Mouse (Mus musculus) bone marrow macrophage, adult 2 months (primary cell): ENCODE measurements around the gene Cdc42.

ENCODE experiments used
- CTCF ChIP-seq: IDR thresholded peaks from 2 replicates; pipeline ENCODE4 v1.5.1; 2012; ENCODE audit warnings: low read depth, mild to moderate bottlenecking, low read length, moderate library complexity
- POLR2A ChIP-seq: IDR thresholded peaks from 2 replicates; pipeline ENCODE4 v1.6.1; 2012; ENCODE audit warnings: mild to moderate bottlenecking, low read depth, low read length, borderline replicate concordance

DNA sequence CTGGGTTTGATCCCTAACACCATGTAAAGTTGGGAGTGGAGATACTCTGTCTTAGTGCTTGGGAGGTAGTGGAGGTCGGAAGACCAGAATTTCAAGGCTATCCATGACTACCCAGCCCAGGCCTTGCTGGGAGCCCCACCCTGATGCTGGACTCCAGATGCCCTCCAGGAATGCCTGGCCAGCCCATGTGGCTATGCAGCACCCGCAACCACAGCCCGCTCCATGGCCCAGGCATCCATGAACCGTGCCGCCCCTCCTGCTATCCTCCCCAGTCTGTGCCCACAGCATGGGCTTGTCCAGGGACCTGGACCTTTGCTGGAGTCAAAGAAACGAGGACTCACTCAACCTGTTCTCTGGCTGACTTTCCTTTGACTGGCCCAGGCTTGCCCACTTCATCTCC is 7.3 kb upstream of the Cdc42 start:
- no peak for TF ChIP-seq POLR2A
- TF ChIP-seq CTCF: no peak
